Mouse (Mus musculus): ENCODE measurements around the gene Aspn. TPM values are rescaled to one million over a fixed set of nuclear protein-coding genes. Genes with fewer than 3 reads are reported as not detected.
A peak's percentile ranks its signal among the peaks of the same experiment; 100 is the strongest.
"Not testable (repeated sequence)": the region's sequence is repeated elsewhere in the genome, so short reads cannot be mapped to it uniquely, and the experiment has no call there.

The Aspn gene
- polyA plus RNA-seq, 1 experiment from 2014 or later = 17.2 TPM

DNA sequence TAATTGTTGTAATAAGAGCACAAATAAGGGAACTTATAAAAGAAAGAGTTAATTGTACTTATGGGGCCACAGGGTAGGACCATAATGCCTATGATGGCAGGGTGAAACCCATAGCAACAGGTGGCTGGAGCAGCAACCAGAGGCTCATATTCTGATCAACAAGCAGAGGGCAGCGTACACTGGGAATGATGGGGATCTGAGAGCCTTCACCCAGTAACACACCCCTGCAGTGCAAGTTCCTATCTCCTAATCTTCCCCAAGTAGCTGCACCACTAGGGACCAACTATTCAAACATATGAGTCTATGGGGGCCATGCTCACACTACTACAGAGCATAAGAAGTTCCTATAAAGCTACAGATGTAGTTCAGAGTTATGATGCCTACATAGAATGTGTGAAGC lies 20.1 kb downstream of the Aspn start:
- Histone ChIP-seq H3K4me3 (ENCODE audit: low read depth, low read length) (no peak overlapping the region), H3K27me3 (replicated peaks; ENCODE audit: control insufficient read depth, insufficient read depth, low read length) (no peaks in the 10 kb centered on the region), H3K9me3 (ENCODE audit: control insufficient read depth, low read length) (no peaks in the 10 kb centered on the region), H3K9ac (ENCODE audit: low read length) (no peak overlapping the region), H3K27ac (ENCODE audit: low read depth) (no peak overlapping the region), H3K36me3 (ENCODE audit: control insufficient read depth, insufficient read depth, low read length) (no peaks in the 10 kb centered on the region), H3K4me1 (replicated peaks; ENCODE audit: control insufficient read depth, insufficient read depth, low read length) (no peaks in the 10 kb centered on the region), H3K4me2 (ENCODE audit: low read length) (no peak overlapping the region)
- WGBS = 91% methylated on average over 1 of the region's 1 CpGs
- no peak for DNase-seq (ENCODE audit: low spot score)
- no peak for ATAC-seq (replicated peaks; ENCODE audit: low FRiP score, low TSS enrichment, low read depth)

DNA sequence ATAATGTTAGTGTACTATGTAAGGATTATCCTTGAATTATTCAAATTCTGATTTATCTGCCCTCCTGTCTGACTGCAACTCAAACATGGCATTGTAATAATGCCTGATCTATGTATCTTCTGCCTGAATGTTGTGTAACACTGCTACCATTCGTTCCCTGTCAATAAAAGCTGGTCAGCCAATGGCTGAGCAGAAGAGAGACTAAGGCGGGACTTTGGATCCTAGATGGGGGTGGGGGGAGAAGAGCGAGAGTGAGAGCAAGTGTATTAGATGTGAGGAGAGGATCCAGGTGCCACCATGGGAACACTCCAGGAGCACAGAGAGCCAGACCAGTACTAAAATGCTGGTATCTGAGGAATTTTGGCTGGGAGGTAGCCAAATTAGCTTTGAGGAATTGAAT lies 26.1 kb downstream of the Aspn start:
- no peak for ATAC-seq (replicated peaks; ENCODE audit: low FRiP score, low TSS enrichment, low read depth)
- WGBS = 68% methylated on average over 3 of the region's 3 CpGs
- DNase-seq (ENCODE audit: low spot score) = no peak

DNA sequence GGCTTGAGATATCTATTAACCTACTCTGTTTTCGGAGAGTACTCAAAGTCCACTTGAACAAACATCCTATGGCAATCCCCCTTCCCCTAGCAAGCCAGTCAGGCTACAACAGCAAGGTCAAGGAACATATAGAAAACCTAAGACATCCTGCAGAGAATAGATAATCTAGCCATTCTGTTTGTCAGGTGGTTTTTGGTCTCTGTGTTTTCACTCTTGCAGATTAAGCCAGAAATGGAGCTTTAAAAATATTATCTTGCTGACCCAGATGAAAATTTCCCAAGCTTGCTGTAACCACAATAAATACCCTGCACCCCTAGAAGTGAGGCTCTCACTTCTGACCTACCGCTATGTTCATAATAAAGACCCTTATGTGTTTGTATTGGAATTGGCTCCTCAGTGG lies 27.2 kb downstream of the Aspn start:
- Histone ChIP-seq H3K9ac (ENCODE audit: low read length) (no peak overlapping the region), H3K4me2 (ENCODE audit: low read length) (no peak overlapping the region), H3K27ac (ENCODE audit: low read depth) (no peak overlapping the region), H3K4me3 (ENCODE audit: low read depth, low read length) (no peak overlapping the region), H3K36me3 (ENCODE audit: control insufficient read depth, insufficient read depth, low read length) (no peaks in the 10 kb centered on the region), H3K4me1 (replicated peaks; ENCODE audit: control insufficient read depth, insufficient read depth, low read length) (no peaks in the 10 kb centered on the region; the same call in 1 of the 2 replicates), H3K27me3 (replicated peaks; ENCODE audit: control insufficient read depth, insufficient read depth, low read length) (no peaks in the 10 kb centered on the region), H3K9me3 (ENCODE audit: control insufficient read depth, low read length) (no peaks in the 10 kb centered on the region)
- ATAC-seq (replicated peaks; ENCODE audit: low FRiP score, low TSS enrichment, low read depth) (no peak), DNase-seq (ENCODE audit: low spot score) (no peak)
- WGBS = 90% methylated on average over 2 of the region's 2 CpGs

More for the DNA sequence above, 26.1 kb downstream of the Aspn start:
- no peak overlapping the region for H3K4me3 ChIP-seq (ENCODE audit: low read depth, low read length)
- H3K9ac ChIP-seq (ENCODE audit: low read length) = no peak overlapping the region
- H3K36me3 ChIP-seq (ENCODE audit: control insufficient read depth, insufficient read depth, low read length) = no peaks in the 10 kb centered on the region
- H3K9me3 ChIP-seq (ENCODE audit: control insufficient read depth, low read length) = no peaks in the 10 kb centered on the region
- no peaks in the 10 kb centered on the region; the same call in 1 of the 2 replicates for H3K4me1 ChIP-seq (replicated peaks; ENCODE audit: control insufficient read depth, insufficient read depth, low read length)
- H3K27ac ChIP-seq (ENCODE audit: low read depth) = no peak overlapping the region
- H3K4me2 ChIP-seq (ENCODE audit: low read length) = no peak overlapping the region
- no peaks in the 10 kb centered on the region for H3K27me3 ChIP-seq (replicated peaks; ENCODE audit: control insufficient read depth, insufficient read depth, low read length)

DNA sequence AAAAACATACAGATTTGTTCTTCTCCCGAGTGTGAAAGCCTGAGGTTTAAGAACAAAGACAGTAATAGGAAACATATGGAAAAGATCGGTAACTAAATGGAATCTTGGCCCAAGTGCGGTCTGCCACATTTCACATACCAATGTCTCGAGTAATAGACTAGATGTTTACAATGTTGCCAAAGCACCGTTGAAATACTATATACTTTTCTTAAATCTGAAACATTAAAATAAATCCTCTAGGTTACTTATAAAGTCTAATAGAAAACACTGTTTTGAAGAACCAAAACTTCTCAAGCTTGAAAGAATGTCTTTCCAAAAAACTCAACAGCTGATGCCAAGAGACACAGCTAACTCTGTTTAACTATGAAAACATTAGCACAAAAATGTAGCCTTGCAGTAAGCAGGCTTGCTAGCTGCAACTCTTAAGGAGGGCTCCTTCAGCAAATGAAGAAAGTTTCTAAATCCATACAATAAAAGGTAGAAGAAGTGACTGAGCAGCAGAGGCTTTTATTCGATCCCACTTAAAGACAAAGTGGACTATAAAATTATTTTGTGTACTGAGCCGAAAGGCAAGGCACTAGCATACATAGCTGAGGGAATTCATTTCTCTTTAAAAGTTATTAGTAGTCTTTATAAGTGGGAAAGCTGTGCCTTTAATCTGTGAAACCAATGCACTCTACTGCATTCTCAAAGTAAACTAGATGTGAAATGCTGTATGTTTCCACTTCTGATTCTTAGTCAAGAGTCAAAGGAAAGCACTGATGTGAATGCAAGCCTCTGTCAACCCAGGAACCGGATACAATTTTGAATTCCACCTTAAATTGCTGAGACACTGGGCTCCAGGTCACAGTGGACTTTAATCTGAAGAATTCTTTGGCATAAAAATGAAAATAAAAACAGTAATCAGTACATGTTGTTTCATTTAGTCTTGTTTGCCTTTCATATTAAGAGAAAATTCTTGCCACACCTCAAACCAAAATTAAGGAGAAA lies 37.6 kb downstream of the Aspn start, which contains the start of gene Omd:
TSS of gene Omd (plus strand) at position 922 of the 990 bp plus-strand sequence.
- DNase-seq (ENCODE audit: low spot score) = no peak
- 0 out of 2 replicates have a peak, but pooled peaks have one; percentile 40 for ATAC-seq (replicated peaks; ENCODE audit: low FRiP score, low TSS enrichment, low read depth)
- no peaks in the 10 kb centered on the region for H3K9me3 ChIP-seq (ENCODE audit: control insufficient read depth, low read length)
- H3K9ac ChIP-seq (ENCODE audit: low read length) = 0 out of 2 replicates have a peak within 1 kb of the TSS, but pooled peaks have one; percentile 13
- peak within 1 kb of the TSS; percentile 89 for H3K27ac ChIP-seq (ENCODE audit: low read depth)
- H3K4me1 ChIP-seq (replicated peaks; ENCODE audit: control insufficient read depth, insufficient read depth, low read length) = peaks cover 9% of the 10 kb centered on the region
- H3K4me2 ChIP-seq (ENCODE audit: low read length) = peak within 1 kb of the TSS; percentile 20; the same call in 1 of the 2 replicates
- no peak within 1 kb of the TSS for H3K4me3 ChIP-seq (ENCODE audit: low read depth, low read length)
- 31% methylated on average over 8 of the region's 8 CpGs for WGBS
- no peaks in the 10 kb centered on the region for H3K27me3 ChIP-seq (replicated peaks; ENCODE audit: control insufficient read depth, insufficient read depth, low read length)
- H3K36me3 ChIP-seq (ENCODE audit: control insufficient read depth, insufficient read depth, low read length) = no peaks in the 10 kb centered on the region

DNA sequence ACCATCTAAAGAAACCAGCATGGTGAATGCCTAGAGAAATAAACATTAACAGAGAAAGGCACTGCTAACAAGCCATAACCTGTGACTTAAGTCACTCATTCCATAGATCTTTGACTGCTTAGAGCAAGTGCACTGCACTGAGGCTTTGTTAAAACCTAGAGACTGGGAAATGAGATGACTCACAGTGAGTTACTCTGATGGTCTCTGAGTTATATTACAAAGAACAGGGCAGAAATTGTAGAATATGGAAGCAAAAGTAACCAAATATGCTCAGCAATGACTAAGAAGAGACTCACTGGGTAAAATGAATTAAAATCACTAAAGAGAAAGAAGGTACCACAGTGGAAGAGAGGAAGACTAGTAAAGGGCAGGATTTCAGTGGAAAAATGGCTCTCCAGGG lies 39.6 kb downstream of the Aspn start:
- Histone ChIP-seq H3K9me3 (ENCODE audit: control insufficient read depth, low read length) (no peaks in the 10 kb centered on the region), H3K27ac (ENCODE audit: low read depth) (no peak overlapping the region)
- ATAC-seq (replicated peaks; ENCODE audit: low FRiP score, low TSS enrichment, low read depth) = no peak

DNA sequence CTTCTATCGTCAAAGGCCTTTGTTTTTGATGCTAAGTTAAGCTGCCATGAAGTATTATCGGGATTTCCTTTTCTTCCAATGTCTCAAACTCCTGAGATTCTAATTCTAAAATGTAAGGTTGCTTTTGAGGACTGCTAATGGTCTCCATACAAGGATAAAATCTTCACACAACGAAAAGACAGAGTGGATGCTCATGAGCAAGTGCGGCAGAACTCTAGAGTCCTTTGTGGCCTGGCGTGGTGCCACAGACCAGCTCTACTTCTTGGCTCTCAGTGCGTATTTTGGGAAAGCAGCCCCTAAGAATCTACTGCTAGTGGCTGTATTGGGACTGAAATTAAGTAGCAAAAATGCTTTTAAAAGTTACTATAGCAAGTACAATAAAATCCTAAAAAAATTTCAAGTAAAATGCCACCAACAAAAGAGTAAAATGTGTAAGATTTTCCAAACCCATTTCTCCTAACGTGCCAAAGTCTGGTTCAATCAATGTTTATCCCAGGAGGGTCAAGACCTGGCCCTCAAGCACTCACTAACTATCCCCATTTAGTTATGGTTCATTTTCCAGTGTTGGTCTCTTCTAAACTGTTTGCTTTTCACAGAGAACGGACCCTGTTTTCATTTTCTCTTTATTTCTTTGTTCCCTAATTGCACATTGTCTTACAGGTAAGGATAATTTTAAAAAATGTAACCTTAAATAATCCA lies 40.2 kb downstream of the Aspn start:
- H3K4me3 ChIP-seq (ENCODE audit: low read depth, low read length) = no peak overlapping the region
- no peaks in the 10 kb centered on the region for H3K9me3 ChIP-seq (ENCODE audit: control insufficient read depth, low read length)
- no peaks in the 10 kb centered on the region for H3K36me3 ChIP-seq (ENCODE audit: control insufficient read depth, insufficient read depth, low read length)
- no peaks in the 10 kb centered on the region for H3K27me3 ChIP-seq (replicated peaks; ENCODE audit: control insufficient read depth, insufficient read depth, low read length)
- DNase-seq (ENCODE audit: low spot score) (no peak), ATAC-seq (replicated peaks; ENCODE audit: low FRiP score, low TSS enrichment, low read depth) (no peak)
- H3K4me1 ChIP-seq (replicated peaks; ENCODE audit: control insufficient read depth, insufficient read depth, low read length) = peaks cover 7% of the 10 kb centered on the region
- 75% methylated on average over 8 of the region's 8 CpGs for WGBS
- H3K4me2 ChIP-seq (ENCODE audit: low read length) = no peak overlapping the region
- no peak overlapping the region for H3K9ac ChIP-seq (ENCODE audit: low read length)
- H3K27ac ChIP-seq (ENCODE audit: low read depth) = no peak overlapping the region

More for the DNA sequence above, 39.6 kb downstream of the Aspn start:
- H3K9ac ChIP-seq (ENCODE audit: low read length) = no peak overlapping the region
- no peaks in the 10 kb centered on the region for H3K27me3 ChIP-seq (replicated peaks; ENCODE audit: control insufficient read depth, insufficient read depth, low read length)
- H3K4me3 ChIP-seq (ENCODE audit: low read depth, low read length) = no peak overlapping the region
- H3K36me3 ChIP-seq (ENCODE audit: control insufficient read depth, insufficient read depth, low read length) = no peaks in the 10 kb centered on the region
- no peak overlapping the region for H3K4me2 ChIP-seq (ENCODE audit: low read length)
- H3K4me1 ChIP-seq (replicated peaks; ENCODE audit: control insufficient read depth, insufficient read depth, low read length) = peaks cover 7% of the 10 kb centered on the region
- DNase-seq (ENCODE audit: low spot score) = no peak

DNA sequence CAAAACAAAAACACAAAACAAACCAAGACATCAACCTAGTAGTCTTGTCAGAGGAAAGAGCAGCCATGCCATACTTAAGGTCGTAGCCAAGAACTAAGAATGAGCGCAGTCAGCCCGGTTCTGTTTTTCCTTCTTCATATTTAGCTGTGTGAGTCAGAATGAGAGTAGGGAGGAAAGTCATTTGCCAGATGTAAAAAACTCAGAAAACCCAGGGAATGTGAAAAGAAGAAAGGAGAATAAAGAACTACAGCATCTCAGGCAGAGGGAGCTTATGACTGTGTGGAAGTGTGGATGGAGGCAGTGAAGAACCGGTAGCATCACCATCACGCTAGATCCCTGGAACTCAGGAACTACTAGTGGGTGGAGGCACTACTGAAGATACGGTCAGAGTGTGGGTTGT lies 41.8 kb downstream of the Aspn start:
- no peak overlapping the region for H3K27ac ChIP-seq (ENCODE audit: low read depth)
- H3K27me3 ChIP-seq (replicated peaks; ENCODE audit: control insufficient read depth, insufficient read depth, low read length) = no peaks in the 10 kb centered on the region
- ATAC-seq (replicated peaks; ENCODE audit: low FRiP score, low TSS enrichment, low read depth) (no peak), DNase-seq (ENCODE audit: low spot score) (no peak)
- no peak overlapping the region for H3K9ac ChIP-seq (ENCODE audit: low read length)
- WGBS = 93% methylated on average over 6 of the region's 6 CpGs
- H3K4me2 ChIP-seq (ENCODE audit: low read length) = no peak overlapping the region
- H3K4me1 ChIP-seq (replicated peaks; ENCODE audit: control insufficient read depth, insufficient read depth, low read length) = peaks cover 7% of the 10 kb centered on the region
- H3K4me3 ChIP-seq (ENCODE audit: low read depth, low read length) = no peak overlapping the region
- H3K9me3 ChIP-seq (ENCODE audit: control insufficient read depth, low read length) = no peaks in the 10 kb centered on the region
- no peaks in the 10 kb centered on the region for H3K36me3 ChIP-seq (ENCODE audit: control insufficient read depth, insufficient read depth, low read length)

DNA sequence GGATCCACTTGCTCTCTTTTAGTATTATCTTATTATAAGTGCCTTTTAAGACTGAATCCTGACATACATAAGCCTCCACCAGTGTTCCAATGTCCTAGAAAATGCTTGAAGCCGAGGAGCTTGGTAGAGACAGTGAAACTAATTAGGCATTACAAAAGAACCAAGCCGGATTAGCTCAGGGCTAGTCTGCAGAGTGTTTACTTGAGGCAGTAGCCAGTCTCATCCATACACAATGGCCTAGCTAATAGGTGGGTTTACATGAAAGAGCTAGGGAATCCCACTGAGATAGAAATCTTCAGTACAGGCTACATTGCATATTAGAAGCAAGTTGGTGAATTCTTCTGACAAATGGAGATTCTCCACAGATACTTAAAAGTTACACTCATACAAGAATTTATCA lies 58.3 kb downstream of the Aspn start:
- 85% methylated on average over 2 of the region's 2 CpGs for WGBS
- H3K9me3 ChIP-seq (ENCODE audit: control insufficient read depth, low read length); H3K4me2 ChIP-seq (ENCODE audit: low read length); H3K27ac ChIP-seq (ENCODE audit: low read depth); ATAC-seq (replicated peaks; ENCODE audit: low FRiP score, low TSS enrichment, low read depth); H3K4me3 ChIP-seq (ENCODE audit: low read depth, low read length); DNase-seq (ENCODE audit: low spot score); H3K27me3 ChIP-seq (replicated peaks; ENCODE audit: control insufficient read depth, insufficient read depth, low read length); H3K9ac ChIP-seq (ENCODE audit: low read length); H3K36me3 ChIP-seq (ENCODE audit: control insufficient read depth, insufficient read depth, low read length); H3K4me1 ChIP-seq (replicated peaks; ENCODE audit: control insufficient read depth, insufficient read depth, low read length): not testable (repeated sequence)
